Mouse (Mus musculus) brain, embryonic 14.5 days (tissue): Measurements from ENCODE around the gene Gjb2. TPM values are rescaled to one million over a fixed set of nuclear protein-coding genes. Genes with fewer than 3 reads are reported as not detected.

Experiments used
- DNase-seq: peaks from one replicate; pipeline ENCODE4 v3.0.0-alpha.2; 2011; ENCODE audit warnings: low read depth
- CTCF ChIP-seq: fragments of 200-500 bp; IDR thresholded peaks from 2 replicates; pipeline ENCODE4 v1.5.1; 2012; ENCODE audit warnings: inconsistent platforms, mild to moderate bottlenecking, moderate library complexity, borderline replicate concordance; ENCODE audit not compliant: insufficient read depth, insufficient read length; ENCODE audit errors: extremely low read depth
- POLR2A ChIP-seq: fragments of 200-500 bp; IDR thresholded peaks from 2 replicates; pipeline ENCODE4 v1.6.1; 2012; ENCODE audit warnings: mild to moderate bottlenecking, inconsistent platforms, borderline replicate concordance; ENCODE audit not compliant: poor library complexity, insufficient read depth, insufficient read length, severe bottlenecking; ENCODE audit errors: extremely low read depth
- polyA plus RNA-seq: library from polyadenylated mRNA; depleted of rRNA; stranded (reverse); fragments of >200 nt; gene quantifications from 2 replicates; pipeline ENCODE4 v1.2.3, GENCODE M21; 2012; rRNA removed

Gjb2 gene
- polyA plus RNA-seq, result 5.6 and 13.6 TPM in 2 replicates

GRCm38 (mm10) chr14:57104106-57105023 is at the start of gene Gjb2:
TSS of gene Gjb2 (minus strand) at chr14:57104702.
- DNase-seq, result peak; percentile 33
- no peak for TF ChIP-seq CTCF

- peak; percentile 32 for DNase-seq
- TF ChIP-seq POLR2A, result no peak
- TF ChIP-seq CTCF, result no peak
Measured at GRCm38 (mm10) chr14:57145741-57146140, 41.2 kb upstream of the Gjb2 start.

GRCm38 (mm10) chr14:57135265-57135664 is 30.8 kb upstream of the Gjb2 start:
- no peak for DNase-seq
- TF ChIP-seq CTCF (no peak), POLR2A (no peak)

- TF ChIP-seq CTCF, result no peak
- no peak for TF ChIP-seq POLR2A
- peak; percentile 11 for DNase-seq
Measured at GRCm38 (mm10) chr14:57133161-57133661, 28.7 kb upstream of the Gjb2 start, which contains the start of gene Gjb6. TSS of gene Gjb6 (minus strand) at chr14:57133611.

- no peak for DNase-seq
- no peak for TF ChIP-seq POLR2A
- TF ChIP-seq CTCF, result no peak
Measured at GRCm38 (mm10) chr14:57127383-57127782, 22.9 kb upstream of the Gjb2 start.

GRCm38 (mm10) chr14:57122295-57122694 is 17.8 kb upstream of the Gjb2 start:
- TF ChIP-seq CTCF, result no peak
- TF ChIP-seq POLR2A, result no peak
- DNase-seq, result no peak

GRCm38 (mm10) chr14:57115823-57116544 is 11.5 kb upstream of the Gjb2 start, which contains the start of gene Gm4491:
TSS of gene Gm4491 (minus strand) at chr14:57115883.
- TF ChIP-seq CTCF (no peak), POLR2A (no peak)
- DNase-seq, result peak; percentile 85

GRCm38 (mm10) chr14:57109194-57109593 is 4.7 kb upstream of the Gjb2 start:
- DNase-seq, result peak; percentile 72

GRCm38 (mm10) chr14:57107916-57108315 is 3.4 kb upstream of the Gjb2 start:
- TF ChIP-seq POLR2A, result no peak
- TF ChIP-seq CTCF, result no peak
- DNase-seq, result no peak

More at GRCm38 (mm10) chr14:57109194-57109593, 4.7 kb upstream of the Gjb2 start:
- TF ChIP-seq POLR2A (no peak), CTCF (peak; percentile 75)

GRCm38 (mm10) chr14:57107091-57107490 is 2.6 kb upstream of the Gjb2 start:
- no peak for DNase-seq
- no peak for TF ChIP-seq POLR2A
- TF ChIP-seq CTCF, result no peak

GRCm38 (mm10) chr14:57105721-57106120 is 1.2 kb upstream of the Gjb2 start:
- TF ChIP-seq CTCF, result no peak
- no peak for TF ChIP-seq POLR2A

GRCm38 (mm10) chr14:57105111-57105510 is 609 bp upstream of the Gjb2 start:
- no peak for DNase-seq
- TF ChIP-seq POLR2A (no peak), CTCF (no peak)

More at GRCm38 (mm10) chr14:57105721-57106120, 1.2 kb upstream of the Gjb2 start:
- DNase-seq, result no peak

GRCm38 (mm10) chr14:57103711-57104105 is 794 bp downstream of the Gjb2 start:
- no peak for DNase-seq
- TF ChIP-seq POLR2A, result no peak
- TF ChIP-seq CTCF, result no peak
